Mouse (Mus musculus) MEL (cell line): Measurements from ENCODE around the gene Oprl1. TPM values are rescaled to one million over a fixed set of nuclear protein-coding genes. Genes with fewer than 3 reads are reported as not detected.
A peak's percentile ranks its signal among the peaks of the same experiment; 100 is the strongest.

Source experiments
- DNase-seq: peaks from one replicate; pipeline ENCODE4 v3.0.0; 2011; ENCODE audit warnings: low read depth, low spot score
- H3K27ac ChIP-seq: 2 replicates; pipeline ENCODE4 v1.5.1; 2012; ENCODE audit warnings: low read depth, mild to moderate bottlenecking, control low read depth, low read length, moderate library complexity; ENCODE audit not compliant: control insufficient read depth
- H3K27me3 ChIP-seq, 2 experiments: fragments of 150-350 bp in 1 of 2; sonication (generic) in 1 of 2; 2 replicates each; pipeline ENCODE4 v1.6.1; 2012; ENCODE audit warnings: low read length in 2 of 2, mild to moderate bottlenecking in 2 of 2, improper control_type of control experiment in 1 of 2, moderate library complexity in 1 of 2; ENCODE audit not compliant: insufficient read depth in 2 of 2, control insufficient read depth in 1 of 2
- H3K36me3 ChIP-seq, 2 experiments: 2 replicates each; pipeline ENCODE4 v1.6.1; 2012 to 2014; ENCODE audit warnings: low read length in 2 of 2, improper control_type of control experiment in 1 of 2, inconsistent platforms in 1 of 2, mild to moderate bottlenecking in 1 of 2; ENCODE audit not compliant: insufficient read depth in 2 of 2, control insufficient read depth in 1 of 2
- H3K4me1 ChIP-seq, 2 experiments: fragments of 150-350 bp in 1 of 2; sonication (generic) in 1 of 2; 2 replicates each; pipeline ENCODE4 v1.6.1; 2012; ENCODE audit warnings: low read length in 2 of 2, improper control_type of control experiment in 1 of 2, mild to moderate bottlenecking in 1 of 2; ENCODE audit not compliant: insufficient read depth in 2 of 2, control insufficient read depth in 1 of 2
- H3K4me3 ChIP-seq, 2 experiments: fragments of 150-350 bp in 1 of 2; sonication (generic) in 1 of 2; 2 replicates each; pipeline ENCODE4 v1.5.1; 2012; ENCODE audit warnings: low read depth in 2 of 2, low read length in 2 of 2, mild to moderate bottlenecking in 2 of 2, moderate library complexity in 2 of 2, control low read depth in 1 of 2, improper control_type of control experiment in 1 of 2; ENCODE audit not compliant: control insufficient read depth in 1 of 2, insufficient read depth in 1 of 2
- H3K79me2 ChIP-seq: 2 replicates; pipeline ENCODE4 v1.6.1; 2012; ENCODE audit warnings: mild to moderate bottlenecking, low read length, moderate library complexity; ENCODE audit not compliant: control insufficient read depth, poor library complexity, insufficient read depth
- H3K9ac ChIP-seq: 2 replicates; pipeline ENCODE4 v1.6.1; 2012; ENCODE audit warnings: low read depth, mild to moderate bottlenecking, control low read depth, low read length, moderate library complexity; ENCODE audit not compliant: control insufficient read depth, poor library complexity, severe bottlenecking
- H3K9me3 ChIP-seq: fragments of 150-350 bp; sonication (generic); replicated peaks from 2 replicates; pipeline ENCODE4 v1.6.1; 2012; ENCODE audit warnings: mild to moderate bottlenecking, low read length, improper control_type of control experiment, moderate library complexity; ENCODE audit not compliant: insufficient read depth
- CHD2 ChIP-seq: IDR thresholded peaks from 2 replicates; pipeline ENCODE4 v1.6.1; 2011; ENCODE audit warnings: low read length, improper control_type of control experiment
- E2F4 ChIP-seq: IDR thresholded peaks from 2 replicates; pipeline ENCODE4 v1.6.1; 2011; ENCODE audit warnings: low read depth, low read length, improper control_type of control experiment, borderline replicate concordance
- GABPA ChIP-seq: IDR thresholded peaks from 2 replicates; pipeline ENCODE4 v1.6.1; 2012; ENCODE audit warnings: low read depth, mild to moderate bottlenecking, inconsistent platforms, low read length, improper control_type of control experiment, moderate library complexity
- HCFC1 ChIP-seq: IDR thresholded peaks from 2 replicates; pipeline ENCODE4 v1.6.1; 2012; ENCODE audit warnings: low read depth, mild to moderate bottlenecking, inconsistent platforms, low read length, improper control_type of control experiment, moderate library complexity
- KAT2A ChIP-seq: conservative IDR thresholded peaks from 2 replicates; pipeline ENCODE4 v1.6.1; 2012; ENCODE audit warnings: low read depth, low read length, improper control_type of control experiment, inconsistent platforms
- MAX ChIP-seq: IDR thresholded peaks from 2 replicates; pipeline ENCODE4 v1.6.1; 2011; ENCODE audit warnings: low read length, improper control_type of control experiment
- MEF2A ChIP-seq: IDR thresholded peaks from 2 replicates; pipeline ENCODE4 v1.6.1; 2014; ENCODE audit warnings: low read depth, mild to moderate bottlenecking, inconsistent platforms, low read length, improper control_type of control experiment; ENCODE audit not compliant: poor library complexity, insufficient replicate concordance, severe bottlenecking; ENCODE audit errors: extremely low read depth
- MYC ChIP-seq: IDR thresholded peaks from 2 replicates; pipeline ENCODE4 v1.6.1; 2011; ENCODE audit warnings: low read depth, mild to moderate bottlenecking, low read length, improper control_type of control experiment, moderate library complexity
- POLR2A ChIP-seq, 2 experiments: IDR thresholded peaks; 2 replicates each; pipeline ENCODE4 v1.6.1; 2011 to 2012; ENCODE audit warnings: low read length in 2 of 2, mild to moderate bottlenecking in 2 of 2, control low read depth in 1 of 2, improper control_type of control experiment in 1 of 2, low read depth in 1 of 2, moderate library complexity in 1 of 2; ENCODE audit not compliant: control insufficient read depth in 1 of 2, insufficient read depth in 1 of 2, poor library complexity in 1 of 2
- RAD21 ChIP-seq: IDR thresholded peaks from 2 replicates; pipeline ENCODE4 v1.6.1; 2011; ENCODE audit warnings: mild to moderate bottlenecking, low read depth, low read length, improper control_type of control experiment
- TAL1 ChIP-seq: IDR thresholded peaks from 2 replicates; pipeline ENCODE4 v1.6.1; 2012; ENCODE audit warnings: mild to moderate bottlenecking, inconsistent platforms, low read length, moderate library complexity, mixed read lengths
- UBTF ChIP-seq: IDR thresholded peaks from 2 replicates; pipeline ENCODE4 v1.6.1; 2012; ENCODE audit warnings: low read depth, mild to moderate bottlenecking, inconsistent platforms, low read length, improper control_type of control experiment, moderate library complexity, borderline replicate concordance; ENCODE audit not compliant: insufficient read depth
- polyA plus RNA-seq, 2 experiments: library from polyadenylated mRNA; stranded (reverse) in 1 of 2; unstranded in 1 of 2; fragments of >175 nt in 1 of 2; fragments of >200 nt in 1 of 2; gene quantifications; 2 replicates each; pipeline versions ENCODE4 v1.2.1 to v1.2.4; 2012; ENCODE audit warnings: low replicate concordance in 2 of 2, low read depth in 1 of 2; ENCODE audit not compliant: insufficient read length in 2 of 2, insufficient read depth in 1 of 2, missing spikeins in 1 of 2
- total RNA-seq: library from RNA; depleted of rRNA; stranded (reverse); fragments of 300-350 nt; gene quantifications from 2 replicates; pipeline ENCODE4 v1.2.3, GENCODE M21; 2012

Oprl1 gene
- total and polyA plus RNA-seq, 3 experiments = 0.04 to 0.25 TPM; not detected in 1

DNA sequence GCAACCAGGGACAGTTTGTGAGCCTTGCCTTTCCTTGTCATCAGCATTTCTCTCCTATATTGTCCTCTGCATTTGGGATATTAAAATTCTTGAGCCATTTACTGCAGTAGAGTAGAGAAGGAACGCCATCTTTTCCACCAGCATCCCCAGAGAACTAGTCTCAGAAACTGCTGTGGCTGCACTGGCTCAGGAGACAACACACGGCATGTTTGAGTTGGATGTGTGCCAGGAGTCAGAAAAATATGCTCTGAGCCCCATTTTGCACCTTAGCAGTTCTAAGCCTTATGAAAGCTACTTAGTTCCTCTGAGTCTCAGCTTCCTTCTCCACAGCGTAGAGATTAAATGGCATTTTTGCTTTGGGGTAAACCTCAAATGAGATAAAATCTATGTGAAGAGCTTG is 2.2 kb downstream of the Oprl1 start:
- Histone ChIP-seq H3K27ac (no peak overlapping the region), H3K4me1 (peaks cover 2 to 10% of the 10 kb centered on the region in 2 experiments; a peak in 2 of 4 replicates)
- TF ChIP-seq MYC = no peak
- TF ChIP-seq, all 39 proteins: peak for 0
- Histone ChIP-seq H3K27me3 (no peaks in the 10 kb centered on the region), H3K9me3 (no peaks in the 10 kb centered on the region), H3K79me2 (no peaks in the 10 kb centered on the region), H3K36me3 (0 out of 4 replicates have a peak, but pooled peaks cover 0 to 2% of the 10 kb centered on the region in 2 experiments), H3K9ac (no peak overlapping the region), H3K4me3 (no peak overlapping the region)
- peak; percentile 41 for DNase-seq

DNA sequence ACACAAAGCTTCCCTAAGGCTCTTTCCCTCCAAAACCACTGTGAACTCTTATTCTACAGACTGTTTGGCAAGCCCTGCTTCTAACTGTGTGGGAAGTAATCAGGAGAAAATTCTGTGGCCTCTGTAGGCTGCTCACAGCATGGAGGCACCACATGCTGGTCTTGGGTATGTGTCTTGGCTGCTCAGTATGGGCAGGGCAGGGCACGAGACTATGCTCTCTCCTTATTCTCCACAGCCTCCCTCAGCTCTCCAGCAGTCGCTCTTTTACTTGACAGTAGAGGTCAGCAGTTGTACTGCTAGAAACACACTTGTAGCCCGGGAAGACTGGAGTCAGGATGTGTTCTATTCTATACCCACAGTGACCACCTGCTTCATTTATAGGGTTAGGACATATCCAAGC is 5.2 kb downstream of the Oprl1 start:
- Histone ChIP-seq H3K27me3 (no peaks in the 10 kb centered on the region), H3K79me2 (no peaks in the 10 kb centered on the region), H3K9ac (no peak overlapping the region), H3K27ac (no peak overlapping the region), H3K9me3 (no peaks in the 10 kb centered on the region), H3K4me3 (no peak overlapping the region), H3K4me1 (peaks cover 0 to 8% of the 10 kb centered on the region in 2 experiments; a peak in 1 of 4 replicates), H3K36me3 (0 out of 4 replicates have a peak, but pooled peaks cover 0 to 2% of the 10 kb centered on the region in 2 experiments)
- no peak for DNase-seq
- no peak for TF ChIP-seq HCFC1
- no peak for TF ChIP-seq MAX
- TF ChIP-seq MEF2A = no peak
- TF ChIP-seq CHD2 = no peak
- TF ChIP-seq KAT2A = no peak
- TF ChIP-seq UBTF = no peak

DNA sequence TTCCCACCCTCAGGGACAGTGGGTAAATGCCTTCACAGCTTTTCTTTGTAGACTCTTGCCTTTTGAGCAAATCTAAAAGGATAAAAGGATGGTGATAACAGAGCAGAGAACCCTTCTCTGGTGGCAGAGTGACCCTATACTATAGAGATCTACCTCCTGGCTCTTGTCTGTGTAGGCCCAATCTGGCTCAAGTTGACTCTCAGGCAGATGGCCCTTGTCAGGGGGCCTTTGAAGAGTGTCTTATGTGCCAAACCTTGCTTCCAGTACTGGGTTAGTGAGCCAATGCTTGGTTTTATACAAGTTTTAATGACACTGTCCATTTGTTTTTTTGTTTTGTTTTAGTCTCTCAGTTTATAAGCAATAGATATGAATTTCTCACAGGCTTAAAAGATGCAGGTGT is 6.4 kb downstream of the Oprl1 start:
- no peaks in the 10 kb centered on the region for H3K79me2 ChIP-seq
- peaks cover 0 to 3% of the 10 kb centered on the region in 2 experiments; a peak in 1 of 4 replicates for H3K4me1 ChIP-seq
- no peaks in the 10 kb centered on the region for H3K9me3 ChIP-seq
- H3K9ac ChIP-seq = no peak overlapping the region
- H3K4me3 ChIP-seq = no peak overlapping the region
- TF ChIP-seq RAD21 (no peak), TAL1 (no peak), POLR2A (IDR thresholded peaks at IDR 0.05; ENCODE audit: control insufficient read depth in 1 of 2, insufficient read depth in 1 of 2, low read depth in 1 of 2, low read length in 2 of 2, poor library complexity in 1 of 2) (no peak), GABPA (no peak), E2F4 (no peak)
- TF ChIP-seq, all 39 proteins: peak for 0
- H3K27ac ChIP-seq = no peak overlapping the region
- 0 out of 4 replicates have a peak, but pooled peaks cover 0 to 2% of the 10 kb centered on the region in 2 experiments for H3K36me3 ChIP-seq
- no peak for DNase-seq
- H3K27me3 ChIP-seq = no peaks in the 10 kb centered on the region
